10 mouse cellular contexts compared by ENCODE assay signal in the genomic region with DNA sequence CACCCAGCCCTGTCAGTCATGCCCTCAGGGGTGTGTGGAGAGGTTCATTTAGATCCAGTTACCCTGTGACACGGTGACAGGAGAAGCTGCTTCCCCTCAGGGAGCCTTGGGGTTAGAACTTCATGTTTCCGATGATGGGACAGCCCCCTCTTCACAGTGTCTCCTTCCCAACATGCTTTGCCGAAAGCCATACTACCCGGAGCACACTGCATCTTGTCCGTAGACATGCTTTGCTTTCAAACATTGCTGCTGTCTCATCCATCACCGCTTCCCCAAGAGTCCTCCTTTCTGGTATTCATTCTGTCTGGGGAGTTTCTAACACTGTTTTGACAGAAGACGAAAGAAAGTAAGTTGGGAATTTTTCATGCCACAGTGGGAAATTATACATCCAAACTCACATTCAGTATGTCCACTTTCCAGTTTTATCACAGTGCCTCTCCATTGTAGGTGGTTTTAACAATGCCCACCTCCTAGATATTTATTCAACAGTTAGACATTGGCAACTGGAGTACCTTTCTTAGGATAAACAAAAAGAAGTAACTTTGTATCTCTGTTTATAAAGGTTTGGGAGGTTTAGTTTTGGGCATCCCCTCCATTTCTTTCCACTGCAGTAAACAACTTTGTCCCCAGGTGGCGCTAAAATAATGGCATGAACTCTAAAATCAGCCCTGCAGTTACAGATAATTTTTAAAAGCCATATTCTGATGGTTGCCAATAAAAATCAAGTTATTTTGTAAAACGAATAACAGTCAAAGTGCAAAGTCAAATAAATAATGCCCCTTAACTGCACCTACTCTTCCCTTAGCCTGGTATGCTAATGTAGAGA. TPM values are rescaled to one million over a fixed set of nuclear protein-coding genes. Genes with fewer than 3 reads are reported as not detected.
A peak's percentile ranks its signal among the peaks of the same experiment; 100 is the strongest.
DNase-seq lines count a peak whose midpoint lies in the region; TF ChIP-seq lines count a peak whose summit lies in the region.
"Had no signal": no experiment of that assay in that cellular context is flagged by ENCODE, and none has a peak within 500 bp of the region (broad histone marks: within the 10 kb centered on the region; RNA-seq: fewer than 3 reads in every experiment).

No protein-coding gene starts in this region.

- TF ChIP-seq CTCF in gastrocnemius, adult 2 months (IDR thresholded peaks at IDR 0.05) = peak; percentile 69
- peak; percentile 25; the same call in 1 of the 2 replicates for TF ChIP-seq CTCF in lung, adult 2 months (IDR thresholded peaks at IDR 0.05; ENCODE audit: insufficient read depth, low read length)

- intact Hi-C loops in gastrocnemius, adult 2 months (cut with DNase I) = loop anchor here (2.0 to 10.0 kb wide), 3 partner anchors 168 to 1076 kb away; no protein-coding TSS in a partner anchor
- intact Hi-C loops in gastrocnemius, postnatal 14 days (cut with DNase I; ENCODE audit: low total_unique reads) = loop anchor here (5.0 kb wide), 2 partner anchors 76 to 261 kb away; a partner anchor contains a TSS
- intact Hi-C loops in left cerebral cortex, postnatal 14 days (cut with DNase I) = loop anchor here (1.0 to 10.0 kb wide), 4 partner anchors 76 to 260 kb away; a partner anchor contains a TSS

- no peak for DNase-seq in gastrocnemius, adult 2 months
- DNase-seq in gastrocnemius, postnatal 14 days = no peak
- DNase-seq in lung, adult 2 months = no peak
- no peak for DNase-seq in lung, adult 18-20 months
- peak; percentile 77 for DNase-seq in NIH3T3 (ENCODE audit: low read depth)
- DNase-seq in left cerebral cortex, postnatal 14 days (ENCODE audit: low spot score in 2 of 2) = peak; percentile 7 to 61
- peak; percentile 48 for DNase-seq in thymus, postnatal 0 days (ENCODE audit: low spot score)
- DNase-seq in spleen, postnatal 36 days (ENCODE audit: low spot score in 2 of 2) = no peak

- no peak overlapping the region for H3K4me3 ChIP-seq in gastrocnemius, adult 2 months
- H3K4me3 ChIP-seq in lung, adult 2 months (replicated peaks; ENCODE audit: extremely low read depth, low read depth, low read length) = no peak overlapping the region
- H3K4me3 ChIP-seq: stomach, embryonic 15.5 days had no signal

- no peaks in the 10 kb centered on the region for H3K4me1 ChIP-seq in lung, adult 2 months (ENCODE audit: control insufficient read depth, insufficient read depth, low read length)
- H3K4me1 ChIP-seq: stomach, embryonic 15.5 days had no signal

- WGBS in lung, adult 2 months = 34% methylated on average over 9 of the region's 9 CpGs

- no peak for TF ChIP-seq POLR2A in lung, adult 2 months (IDR thresholded peaks at IDR 0.05; ENCODE audit: borderline replicate concordance, extremely low read depth, low read depth, low read length)

- H3K27ac ChIP-seq in gastrocnemius, adult 2 months = no peak overlapping the region
- H3K27ac ChIP-seq: macrophage; stomach, embryonic 15.5 days had no signal

RNA-seq across cellular contexts. Expression of a gene that starts 14.6 kb away (rescaled TPM):
- not detected for total RNA-seq in gastrocnemius, adult 2 months (2021)
- under 1 TPM; 0.23 to 0.58 TPM for total RNA-seq in gastrocnemius, postnatal 14 days (2021)
- polyA plus RNA-seq in lung, adult 2 months (2012; rRNA removed) = 4.1 and 5.8 TPM in 2 replicates
- not detected for total RNA-seq in left cerebral cortex, postnatal 14 days (2021)
- 0.55 TPM in 1 of 2 replicates, not detected in the other for polyA plus RNA-seq in thymus, postnatal 0 days (2015; fragmentation: Nextera tagmentation; extraction: Ambion mirVana)
- polyA plus RNA-seq: macrophage had no signal

RNA-seq across cellular contexts. Expression of a gene that starts 18.8 kb away (rescaled TPM):
- 10 to 100 TPM; 36.0 to 44.4 TPM for total RNA-seq in gastrocnemius, adult 2 months (2021)
- 10 to 100 TPM; 36.0 to 41.9 TPM for total RNA-seq in gastrocnemius, postnatal 14 days (2021)
- polyA plus RNA-seq in lung, adult 2 months (2012; rRNA removed) = 18.1 and 18.6 TPM in 2 replicates
- total RNA-seq in left cerebral cortex, postnatal 14 days (2021) = 10 to 100 TPM; 69.0 to 70.0 TPM
- 93.9 and 101 TPM in 2 replicates for polyA plus RNA-seq in thymus, postnatal 0 days (2015; fragmentation: Nextera tagmentation; extraction: Ambion mirVana)

RNA-seq across cellular contexts. Expression of a gene that starts 19.0 kb away (rescaled TPM):
- 1 to 10 TPM; 7.0 to 7.2 TPM for total RNA-seq in gastrocnemius, adult 2 months (2021)
- total RNA-seq in gastrocnemius, postnatal 14 days (2021) = 1 to 10 TPM; 5.0 to 6.2 TPM
- 8.3 and 12.5 TPM in 2 replicates for polyA plus RNA-seq in lung, adult 2 months (2012; rRNA removed)
- total RNA-seq in left cerebral cortex, postnatal 14 days (2021) = 10 to 100 TPM; 12.1 to 15.4 TPM
- 21.1 and 21.8 TPM in 2 replicates for polyA plus RNA-seq in thymus, postnatal 0 days (2015; fragmentation: Nextera tagmentation; extraction: Ambion mirVana)

RNA-seq across cellular contexts. Expression of a gene that starts 41.7 kb away (rescaled TPM):
- total RNA-seq in gastrocnemius, adult 2 months (2021) = not detected
- total RNA-seq in gastrocnemius, postnatal 14 days (2021) = not detected
- polyA plus RNA-seq in lung, adult 2 months (2012; rRNA removed) = 4.1 and 20.9 TPM in 2 replicates
- not detected for total RNA-seq in left cerebral cortex, postnatal 14 days (2021)
- polyA plus RNA-seq in thymus, postnatal 0 days (2015; fragmentation: Nextera tagmentation; extraction: Ambion mirVana) = 1.4 and 1.5 TPM in 2 replicates
- polyA plus RNA-seq: macrophage had no signal

Comparison
In these comparisons a context has a peak if more than half of its experiments do, and no peak if none do; other contexts are left out.
1. DNase-seq: peak in NIH3T3 (single experiment), left cerebral cortex, postnatal 14 days (2 of 2) and thymus, postnatal 0 days (single experiment); none in gastrocnemius, adult 2 months (single experiment), gastrocnemius, postnatal 14 days (single experiment), lung, adult 2 months (single experiment), lung, adult 18-20 months (0 of 2) and spleen, postnatal 36 days (0 of 2).